In the genomic region with DNA sequence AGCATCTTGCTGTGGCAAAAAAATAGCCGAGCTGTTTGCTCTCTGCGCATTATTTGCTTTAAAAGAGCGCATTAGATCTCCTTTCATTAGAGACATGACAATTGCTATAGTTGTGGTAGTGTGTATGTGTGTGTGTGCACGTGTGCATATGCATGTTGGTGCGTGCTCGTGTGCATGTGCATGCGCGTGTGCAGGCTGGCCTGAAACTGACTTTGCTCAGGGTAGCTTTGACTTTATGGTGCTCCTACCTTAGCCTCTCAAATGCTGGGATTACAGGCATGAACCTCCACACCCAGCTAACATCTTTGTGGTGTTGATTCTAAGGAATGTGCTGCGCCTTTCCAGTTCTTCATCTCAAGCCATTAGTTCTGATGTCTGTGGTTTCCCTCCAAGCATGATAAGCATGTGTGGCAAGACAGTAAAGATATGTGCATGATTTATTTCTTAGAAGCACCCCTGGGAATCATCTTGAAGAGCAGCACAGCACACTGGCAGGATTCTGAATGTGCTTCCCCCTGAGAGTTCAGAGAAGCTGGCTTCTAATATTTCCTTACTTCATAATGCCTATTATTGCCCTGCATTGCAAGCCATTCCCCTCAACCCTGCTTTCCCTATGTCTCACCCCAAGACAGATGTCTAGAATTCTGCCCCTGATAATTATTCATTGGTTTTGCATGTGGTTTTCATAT, we compare ENCODE assay signal across 20 mouse cellular contexts.
A peak's percentile ranks its signal among the peaks of the same experiment; 100 is the strongest.
DNase-seq lines count a peak whose midpoint lies in the region; ATAC-seq and TF ChIP-seq lines count a peak whose summit lies in the region.
"Had no signal": no experiment of that assay in that cellular context is flagged by ENCODE, and none has a peak within 500 bp of the region (broad histone marks: within the 10 kb centered on the region; RNA-seq: fewer than 3 reads in every experiment).

No protein-coding gene starts in this region.

- no peak overlapping the region for H3K4me2 ChIP-seq in kidney, postnatal 0 days (ENCODE audit: low read length)
- no peak overlapping the region for H3K4me2 ChIP-seq in hindbrain, postnatal 0 days (ENCODE audit: low read depth, low read length)
- H3K4me2 ChIP-seq in heart, embryonic 12.5 days: no peak overlapping the region
- H3K4me2 ChIP-seq: forebrain, embryonic 12.5 days; heart, embryonic 11.5 days had no signal

- no peak overlapping the region for H3K27ac ChIP-seq in kidney, postnatal 0 days
- H3K27ac ChIP-seq in hindbrain, postnatal 0 days: no peak overlapping the region
- H3K27ac ChIP-seq in heart, embryonic 12.5 days (ENCODE audit: poor library complexity, severe bottlenecking): no peak overlapping the region
- H3K27ac ChIP-seq: forebrain, embryonic 12.5 days had no signal

- no peaks in the 10 kb centered on the region for H3K36me3 ChIP-seq in kidney, postnatal 0 days (ENCODE audit: insufficient read depth, low read length)
- H3K36me3 ChIP-seq in hindbrain, postnatal 0 days (ENCODE audit: insufficient read depth, low read length): no peaks in the 10 kb centered on the region
- no peaks in the 10 kb centered on the region for H3K36me3 ChIP-seq in heart, embryonic 12.5 days
- H3K36me3 ChIP-seq: forebrain, embryonic 12.5 days had no signal

- H3K9me3 ChIP-seq in kidney, postnatal 0 days (replicated peaks; ENCODE audit: low read length): no peaks in the 10 kb centered on the region
- no peaks in the 10 kb centered on the region for H3K9me3 ChIP-seq in hindbrain, postnatal 0 days (ENCODE audit: low read length)
- H3K9me3 ChIP-seq in heart, embryonic 12.5 days (replicated peaks): no peaks in the 10 kb centered on the region
- H3K9me3 ChIP-seq: forebrain, embryonic 12.5 days had no signal

- peak; percentile 18 for DNase-seq in embryo, embryonic 11 days
- DNase-seq in embryo, embryonic 10 days (ENCODE audit: low spot score): no peak
- DNase-seq in kidney, postnatal 0 days (ENCODE audit: low spot score): peak; percentile 59
- no peak for DNase-seq in kidney, postnatal 10 days
- peak; percentile 21 for DNase-seq in Muller cell, postnatal 12 days (ENCODE audit: inconsistent ontology term)
- peak; percentile 26 for DNase-seq in hindbrain, postnatal 0 days (ENCODE audit: low spot score)
- DNase-seq in urinary bladder, adult 18-20 months (ENCODE audit: low spot score in 2 of 2): no peak
- DNase-seq: adrenal gland, postnatal 36 days; cerebellum, adult 8-10 months; layer of hippocampus, postnatal 36 days; liver; liver, postnatal 0 days; lung, postnatal 14 days; thymus, postnatal 36 days had no signal

- no peaks in the 10 kb centered on the region for H3K27me3 ChIP-seq in kidney, postnatal 0 days (ENCODE audit: insufficient read depth, low read length)
- no peaks in the 10 kb centered on the region for H3K27me3 ChIP-seq in hindbrain, postnatal 0 days (ENCODE audit: insufficient read depth, low read length)
- no peaks in the 10 kb centered on the region for H3K27me3 ChIP-seq in heart, embryonic 12.5 days (replicated peaks)
- H3K27me3 ChIP-seq: CH12.LX; forebrain, embryonic 12.5 days; megakaryocyte, embryonic 14.5 days had no signal

- no peak for ATAC-seq in kidney, postnatal 0 days (replicated peaks; ENCODE audit: low FRiP score, low read depth)
- no peak for ATAC-seq in hindbrain, postnatal 0 days
- no peak for ATAC-seq in heart, embryonic 12.5 days (ENCODE audit: insufficient number of reproducible peaks, low FRiP score)
- ATAC-seq: activated CD4-positive, CD25-positive, alpha-beta regulatory T cell, adult 4 months; liver, postnatal 0 days had no signal

- no peaks in the 10 kb centered on the region for H3K4me1 ChIP-seq in kidney, postnatal 0 days (replicated peaks; ENCODE audit: insufficient read depth, low read length)
- no peaks in the 10 kb centered on the region for H3K4me1 ChIP-seq in hindbrain, postnatal 0 days (ENCODE audit: insufficient read depth, low read length)
- no peaks in the 10 kb centered on the region for H3K4me1 ChIP-seq in heart, embryonic 12.5 days (replicated peaks)
- H3K4me1 ChIP-seq: forebrain, embryonic 12.5 days; megakaryocyte, embryonic 14.5 days had no signal

- TF ChIP-seq CTCF in kidney, postnatal 0 days (IDR thresholded peaks at IDR 0.05; ENCODE audit: low read depth): no peak
- TF ChIP-seq CTCF in hindbrain, postnatal 0 days (IDR thresholded peaks at IDR 0.05; ENCODE audit: low read depth): no peak

- whole genome bisulfite sequencing in kidney, postnatal 0 days: 88% methylated on average over 9 of the region's 9 CpGs
- 92% methylated on average over 9 of the region's 9 CpGs for WGBS in hindbrain, postnatal 0 days
- WGBS in heart, embryonic 12.5 days: 87% methylated on average over 9 of the region's 9 CpGs

- no peak overlapping the region for H3K9ac ChIP-seq in kidney, postnatal 0 days (ENCODE audit: low read depth, low read length)
- H3K9ac ChIP-seq in hindbrain, postnatal 0 days (replicated peaks; ENCODE audit: low read length): no peak overlapping the region
- no peak overlapping the region for H3K9ac ChIP-seq in heart, embryonic 12.5 days
- H3K9ac ChIP-seq: forebrain, embryonic 12.5 days; liver, postnatal 0 days had no signal

- no peak overlapping the region for H3K4me3 ChIP-seq in kidney, postnatal 0 days (replicated peaks; ENCODE audit: low read depth, low read length)
- no peak overlapping the region for H3K4me3 ChIP-seq in hindbrain, postnatal 0 days (ENCODE audit: low read length)
- H3K4me3 ChIP-seq in heart, embryonic 12.5 days: no peak overlapping the region
- H3K4me3 ChIP-seq: forebrain, embryonic 12.5 days; megakaryocyte, embryonic 14.5 days had no signal

Comparison
In these comparisons a context has a peak if more than half of its experiments do, and no peak if none do; other contexts are left out.
1. DNase-seq: peak in embryo, embryonic 11 days (single experiment), kidney, postnatal 0 days (single experiment), Muller cell, postnatal 12 days (single experiment) and hindbrain, postnatal 0 days (single experiment); none in embryo, embryonic 10 days (single experiment), kidney, postnatal 10 days (single experiment) and urinary bladder, adult 18-20 months (0 of 2).